Mouse (Mus musculus) lung, embryonic 15.5 days (tissue): ENCODE data around the gene Plekhb2. TPM values are rescaled to one million over a fixed set of nuclear protein-coding genes. Genes with fewer than 3 reads are reported as not detected.
A peak's percentile ranks its signal among the peaks of the same experiment; 100 is the strongest.

ENCODE experiments used
- ATAC-seq: fragments of 200-750 bp; cut with Nextera tagmentation; 2 replicates; pipeline ENCODE4 v1.8.0; 2017; ENCODE audit warnings: moderate number of reproducible peaks, borderline replicate concordance; ENCODE audit not compliant: low FRiP score, low TSS enrichment; ENCODE audit errors: extremely low read depth
- H3K27ac ChIP-seq: fragments of 300-500 bp; sonication (generic); 2 replicates; pipeline ENCODE4 v1.5.1; 2015; ENCODE audit warnings: moderate library complexity, mild to moderate bottlenecking, inconsistent platforms
- H3K27me3 ChIP-seq: fragments of 300-500 bp; sonication (generic); 2 replicates; pipeline ENCODE4 v1.6.1; 2015; ENCODE audit warnings: inconsistent platforms
- H3K36me3 ChIP-seq: fragments of 300-500 bp; sonication (generic); 2 replicates; pipeline ENCODE4 v1.6.1; 2015; ENCODE audit warnings: inconsistent platforms
- H3K4me1 ChIP-seq: fragments of 300-500 bp; sonication (generic); 2 replicates; pipeline ENCODE4 v1.6.1; 2015; ENCODE audit warnings: inconsistent platforms
- H3K4me2 ChIP-seq: fragments of 300-500 bp; sonication (generic); 2 replicates; pipeline ENCODE4 v1.6.1; 2015; ENCODE audit warnings: inconsistent platforms, mild to moderate bottlenecking, moderate library complexity
- H3K4me3 ChIP-seq: fragments of 300-500 bp; sonication (generic); 2 replicates; pipeline ENCODE4 v1.5.1; 2015; ENCODE audit warnings: mild to moderate bottlenecking, inconsistent platforms
- H3K9ac ChIP-seq: fragments of 300-500 bp; sonication (generic); 2 replicates; pipeline ENCODE4 v1.6.1; 2015; ENCODE audit warnings: inconsistent platforms
- H3K9me3 ChIP-seq: fragments of 300-500 bp; sonication (generic); 2 replicates; pipeline ENCODE4 v1.6.1; 2016; ENCODE audit warnings: inconsistent platforms
- WGBS: fragments of 180-500 bp; shearing (Covaris S2); methylation state at CpG from one replicate; pipeline ENCODE4 v1.1.7; 2015; 5-methylcytosine and 5-hydroxymethylcytosine counted together
- polyA plus RNA-seq: library from polyadenylated mRNA; unstranded; fragments of >200 nt; fragmentation: Nextera tagmentation; extraction: Ambion mirVana; gene quantifications from 2 replicates; pipeline ENCODE4 v1.2.1, GENCODE M21; 2015

Plekhb2 gene
- polyA plus RNA-seq, 1 experiment from 2014 or later, result 31.8 TPM

- Histone ChIP-seq H3K4me2 (no peak overlapping the region), H3K27me3 (no peaks in the 10 kb centered on the region), H3K9ac (no peak overlapping the region), H3K4me3 (no peak overlapping the region), H3K9me3 (no peaks in the 10 kb centered on the region), H3K36me3 (peaks cover 86% of the 10 kb centered on the region), H3K4me1 (peaks cover 7% of the 10 kb centered on the region; the same call in 1 of the 2 replicates), H3K27ac (no peak overlapping the region)
- 83% methylated on average over 6 of the region's 6 CpGs for WGBS
- 0 out of 2 replicates have a peak, but pooled peaks have one; percentile 33 for ATAC-seq
Measured at GRCm38 (mm10) chr1:34819225-34819910, 30.4 kb upstream of the Plekhb2 start.

DNA sequence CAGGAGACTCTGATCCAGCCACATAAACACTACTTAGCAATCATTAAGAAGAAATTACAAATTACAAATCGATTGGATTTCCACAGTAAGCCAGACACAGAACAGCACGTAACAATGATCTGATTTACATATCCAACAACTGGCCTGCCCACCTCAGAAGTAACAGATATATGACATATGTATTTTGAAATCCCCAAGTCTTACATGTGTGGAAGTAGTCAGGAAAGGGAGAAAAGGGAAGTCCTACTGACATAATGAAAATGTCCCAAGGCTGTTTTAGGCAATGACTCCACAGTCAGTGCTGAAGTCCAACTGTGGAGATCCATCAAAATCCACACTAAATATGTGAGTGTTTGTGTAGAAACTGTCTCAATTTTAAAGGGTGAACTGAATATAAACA lies 28.4 kb upstream of the Plekhb2 start:
- 96% methylated on average over 2 of the region's 2 CpGs for WGBS
- H3K9ac ChIP-seq, result no peak overlapping the region
- no peak for ATAC-seq

DNA sequence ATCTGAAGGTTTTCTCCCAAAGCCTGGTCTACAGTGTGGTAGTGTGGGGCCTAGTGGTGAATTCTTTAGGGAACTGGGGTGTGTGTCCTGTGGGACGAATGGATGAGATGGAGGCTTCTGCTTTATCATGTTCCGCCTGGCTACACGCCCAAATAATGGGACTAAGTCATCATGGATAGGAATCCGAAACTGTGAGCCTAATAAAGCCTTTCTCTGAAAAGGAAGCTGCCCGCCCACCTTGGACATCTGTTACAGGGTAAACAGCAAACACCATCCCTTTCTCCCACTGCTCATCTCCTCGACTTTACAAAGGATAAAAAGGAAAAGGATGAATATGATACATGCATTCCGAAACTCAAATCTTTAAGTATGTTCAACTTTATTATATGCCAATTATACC lies 27.8 kb upstream of the Plekhb2 start:
- Histone ChIP-seq H3K27ac (no peak overlapping the region), H3K9me3 (no peaks in the 10 kb centered on the region), H3K9ac (no peak overlapping the region), H3K4me3 (no peak overlapping the region), H3K27me3 (no peaks in the 10 kb centered on the region), H3K4me2 (no peak overlapping the region), H3K36me3 (peaks cover 82% of the 10 kb centered on the region), H3K4me1 (peaks cover 3% of the 10 kb centered on the region; the same call in 1 of the 2 replicates)
- ATAC-seq, result no peak
- 90% methylated on average over 7 of the region's 7 CpGs for WGBS

More for the DNA sequence above, 28.4 kb upstream of the Plekhb2 start:
- Histone ChIP-seq H3K4me3 (no peak overlapping the region), H3K27me3 (no peaks in the 10 kb centered on the region), H3K9me3 (no peaks in the 10 kb centered on the region), H3K4me2 (no peak overlapping the region), H3K27ac (no peak overlapping the region), H3K36me3 (peaks cover 82% of the 10 kb centered on the region), H3K4me1 (peaks cover 7% of the 10 kb centered on the region; the same call in 1 of the 2 replicates)

GRCm38 (mm10) chr1:34822746-34823145 lies 27.0 kb upstream of the Plekhb2 start:
- peaks cover 82% of the 10 kb centered on the region for H3K36me3 ChIP-seq
- H3K9me3 ChIP-seq, result no peaks in the 10 kb centered on the region
- no peaks in the 10 kb centered on the region for H3K27me3 ChIP-seq
- H3K4me1 ChIP-seq, result peaks cover 3% of the 10 kb centered on the region; the same call in 1 of the 2 replicates
- ATAC-seq, result no peak
- H3K4me3 ChIP-seq, result no peak overlapping the region
- WGBS, result 88% methylated on average over 7 of the region's 7 CpGs
- H3K9ac ChIP-seq, result no peak overlapping the region
- H3K27ac ChIP-seq, result no peak overlapping the region
- H3K4me2 ChIP-seq, result no peak overlapping the region

- peaks cover 80% of the 10 kb centered on the region for H3K36me3 ChIP-seq
- WGBS, result 87% methylated on average over 6 of the region's 6 CpGs
- no peak overlapping the region for H3K27ac ChIP-seq
Measured at GRCm38 (mm10) chr1:34823353-34823752, 26.4 kb upstream of the Plekhb2 start.

GRCm38 (mm10) chr1:34824208-34824607 lies 25.6 kb upstream of the Plekhb2 start:
- no peak overlapping the region for H3K27ac ChIP-seq
- peaks cover 3% of the 10 kb centered on the region; the same call in 1 of the 2 replicates for H3K4me1 ChIP-seq
- no peak for ATAC-seq
- H3K36me3 ChIP-seq, result peaks cover 80% of the 10 kb centered on the region
- H3K9ac ChIP-seq, result no peak overlapping the region
- 83% methylated on average over 8 of the region's 8 CpGs for WGBS
- H3K4me3 ChIP-seq, result no peak overlapping the region
- H3K9me3 ChIP-seq, result no peaks in the 10 kb centered on the region
- H3K4me2 ChIP-seq, result no peak overlapping the region
- H3K27me3 ChIP-seq, result no peaks in the 10 kb centered on the region

More at GRCm38 (mm10) chr1:34823353-34823752, 26.4 kb upstream of the Plekhb2 start:
- Histone ChIP-seq H3K4me3 (no peak overlapping the region), H3K9ac (no peak overlapping the region), H3K4me2 (no peak overlapping the region), H3K27me3 (no peaks in the 10 kb centered on the region), H3K9me3 (no peaks in the 10 kb centered on the region), H3K4me1 (peaks cover 3% of the 10 kb centered on the region; the same call in 1 of the 2 replicates)
- ATAC-seq, result no peak

DNA sequence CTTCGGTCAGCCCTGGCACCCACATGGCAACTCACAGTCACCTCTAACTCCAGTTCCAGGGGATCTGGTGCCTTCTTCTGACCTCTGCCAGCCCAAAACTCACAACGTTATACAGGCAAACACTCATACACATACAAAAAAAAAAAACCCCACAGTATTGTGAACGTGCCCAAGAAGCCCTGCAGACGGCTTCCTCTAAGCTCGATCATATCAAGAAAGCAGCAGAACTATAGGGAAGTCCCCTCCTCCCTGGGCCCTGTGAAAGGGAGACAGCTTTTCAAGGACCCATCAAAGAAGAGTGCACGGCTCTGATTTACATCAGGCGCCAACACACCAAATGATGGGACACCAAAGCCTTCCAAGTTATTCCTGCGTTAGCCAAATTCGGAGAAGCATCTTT lies 23.9 kb upstream of the Plekhb2 start:
- Histone ChIP-seq H3K4me3 (no peak overlapping the region), H3K27me3 (no peaks in the 10 kb centered on the region), H3K9ac (no peak overlapping the region), H3K36me3 (peaks cover 71% of the 10 kb centered on the region), H3K4me2 (no peak overlapping the region), H3K27ac (no peak overlapping the region), H3K9me3 (no peaks in the 10 kb centered on the region), H3K4me1 (no peaks in the 10 kb centered on the region; the same call in 1 of the 2 replicates)
- ATAC-seq, result no peak
- WGBS, result 83% methylated on average over 9 of the region's 9 CpGs

DNA sequence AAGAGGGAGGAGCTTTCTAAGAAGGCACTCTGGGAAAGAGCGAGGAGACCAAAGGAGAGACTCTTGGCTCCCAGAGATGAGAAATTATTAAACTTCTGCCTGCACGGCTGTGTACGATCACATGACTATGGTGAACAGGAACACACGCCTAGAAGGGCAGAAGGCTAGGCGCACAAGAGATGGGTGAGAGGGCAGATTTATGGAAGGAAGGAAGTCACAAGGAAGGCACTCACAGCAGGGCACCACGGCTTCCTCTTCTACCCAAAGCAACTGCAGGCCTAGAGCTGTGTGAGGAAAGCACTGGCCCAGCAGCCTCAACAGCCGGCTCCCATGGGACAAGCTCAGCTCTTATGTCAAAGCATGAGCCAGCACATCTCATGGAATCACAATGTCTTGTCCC lies 21.9 kb upstream of the Plekhb2 start:
- Histone ChIP-seq H3K27me3 (no peaks in the 10 kb centered on the region), H3K27ac (no peak overlapping the region), H3K4me3 (no peak overlapping the region), H3K9me3 (no peaks in the 10 kb centered on the region), H3K9ac (no peak overlapping the region), H3K4me1 (no peaks in the 10 kb centered on the region; the same call in 1 of the 2 replicates), H3K36me3 (peaks cover 58% of the 10 kb centered on the region), H3K4me2 (no peak overlapping the region)
- ATAC-seq, result no peak
- 70% methylated on average over 7 of the region's 7 CpGs for WGBS

- H3K4me3 ChIP-seq, result no peak overlapping the region
- ATAC-seq, result no peak
- no peaks in the 10 kb centered on the region for H3K27me3 ChIP-seq
- no peaks in the 10 kb centered on the region; the same call in 1 of the 2 replicates for H3K4me1 ChIP-seq
- H3K9ac ChIP-seq, result no peak overlapping the region
- 90% methylated on average over 5 of the region's 5 CpGs for whole genome bisulfite sequencing
- peaks cover 58% of the 10 kb centered on the region for H3K36me3 ChIP-seq
- H3K9me3 ChIP-seq, result no peaks in the 10 kb centered on the region
- no peak overlapping the region for H3K27ac ChIP-seq
- no peak overlapping the region for H3K4me2 ChIP-seq
Measured at GRCm38 (mm10) chr1:34828528-34829294, 21.1 kb upstream of the Plekhb2 start.

DNA sequence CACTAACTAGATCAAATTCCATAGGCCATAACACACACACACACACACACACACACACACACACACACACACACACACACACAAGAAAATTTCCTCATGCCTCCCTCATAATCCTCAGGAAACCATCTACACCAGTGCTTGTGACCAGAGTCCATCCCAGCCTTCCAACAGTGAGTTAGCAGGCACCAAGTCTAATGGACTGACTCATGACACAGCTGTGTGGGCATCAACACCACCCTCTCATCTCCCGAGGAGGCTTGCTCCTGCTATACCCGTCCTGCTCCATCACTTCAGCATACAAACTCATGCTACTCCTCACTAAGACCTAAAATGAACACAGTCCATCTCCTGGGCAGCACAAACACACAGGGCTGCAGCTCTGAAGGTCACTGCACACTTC lies 18.8 kb upstream of the Plekhb2 start:
- H3K36me3 ChIP-seq, result peaks cover 52% of the 10 kb centered on the region
- peaks cover 10% of the 10 kb centered on the region; the same call in 1 of the 2 replicates for H3K4me1 ChIP-seq
- no peak overlapping the region for H3K4me2 ChIP-seq
- H3K27ac ChIP-seq, result no peak overlapping the region
- no peaks in the 10 kb centered on the region for H3K9me3 ChIP-seq
- no peak for ATAC-seq
- H3K27me3 ChIP-seq, result no peaks in the 10 kb centered on the region
- H3K4me3 ChIP-seq, result no peak overlapping the region
- H3K9ac ChIP-seq, result no peak overlapping the region
- WGBS, result 61% methylated on average over 2 of the region's 2 CpGs

DNA sequence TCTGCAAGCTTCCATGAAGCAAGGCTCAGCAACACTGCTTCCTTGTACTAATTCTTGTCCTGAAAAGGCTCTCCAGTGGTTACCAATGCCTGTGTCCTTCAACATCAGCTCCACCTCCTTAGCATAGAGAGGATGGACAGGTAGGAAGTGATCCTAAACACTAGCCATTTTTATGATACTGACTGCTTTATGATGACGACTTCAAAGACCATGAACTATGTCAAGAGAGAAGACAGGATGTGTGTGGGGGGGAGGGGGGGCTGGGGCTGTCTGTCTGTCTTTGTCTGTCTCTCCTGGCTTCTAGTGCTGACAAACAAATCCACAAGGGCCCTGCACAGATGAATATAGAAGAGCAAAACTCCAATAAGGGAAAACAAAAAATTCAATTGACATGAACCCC lies 18.4 kb upstream of the Plekhb2 start:
- H3K27ac ChIP-seq, result no peak overlapping the region
- no peak overlapping the region for H3K4me3 ChIP-seq
- peaks cover 10% of the 10 kb centered on the region; the same call in 1 of the 2 replicates for H3K4me1 ChIP-seq
- H3K9ac ChIP-seq, result no peak overlapping the region
- no peak overlapping the region for H3K4me2 ChIP-seq
- H3K27me3 ChIP-seq, result no peaks in the 10 kb centered on the region
- ATAC-seq, result no peak
- H3K36me3 ChIP-seq, result peaks cover 52% of the 10 kb centered on the region
- 24% methylated on average over 1 of the region's 1 CpGs for WGBS
- no peaks in the 10 kb centered on the region for H3K9me3 ChIP-seq

DNA sequence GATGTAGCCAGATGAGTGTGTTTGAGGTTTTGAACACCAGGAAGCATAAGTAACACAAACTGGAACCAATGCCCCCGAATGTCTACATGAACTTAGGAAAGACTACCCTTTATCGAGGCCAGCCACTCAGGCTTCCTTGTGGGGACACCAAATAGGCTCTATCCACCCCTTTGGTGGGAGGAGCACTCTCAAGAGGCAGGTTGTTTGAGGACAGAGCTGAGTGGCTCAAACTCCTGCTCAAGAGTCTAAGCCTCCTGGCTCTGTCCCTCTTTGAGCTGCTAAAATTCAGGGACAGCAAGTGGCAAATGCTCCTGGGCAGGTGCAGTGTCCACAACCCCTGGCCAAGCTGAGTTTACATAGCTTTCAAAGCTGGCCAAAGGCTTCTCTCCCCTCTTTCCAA lies 14.9 kb upstream of the Plekhb2 start:
- 64% methylated on average over 2 of the region's 2 CpGs for WGBS

More for the DNA sequence above, 14.9 kb upstream of the Plekhb2 start:
- Histone ChIP-seq H3K27me3 (no peaks in the 10 kb centered on the region), H3K4me1 (peaks cover 24% of the 10 kb centered on the region), H3K4me2 (no peak overlapping the region), H3K36me3 (peaks cover 29% of the 10 kb centered on the region), H3K9me3 (no peaks in the 10 kb centered on the region), H3K4me3 (no peak overlapping the region), H3K9ac (no peak overlapping the region), H3K27ac (no peak overlapping the region)
- ATAC-seq, result no peak
